Mouse (Mus musculus): ENCODE measurements around the gene Abcc10. TPM values are rescaled to one million over a fixed set of nuclear protein-coding genes. Genes with fewer than 3 reads are reported as not detected.

Abcc10 gene
- total RNA-seq, 2 experiments from 2014 or later: 6.9 to 9.2 TPM

DNA sequence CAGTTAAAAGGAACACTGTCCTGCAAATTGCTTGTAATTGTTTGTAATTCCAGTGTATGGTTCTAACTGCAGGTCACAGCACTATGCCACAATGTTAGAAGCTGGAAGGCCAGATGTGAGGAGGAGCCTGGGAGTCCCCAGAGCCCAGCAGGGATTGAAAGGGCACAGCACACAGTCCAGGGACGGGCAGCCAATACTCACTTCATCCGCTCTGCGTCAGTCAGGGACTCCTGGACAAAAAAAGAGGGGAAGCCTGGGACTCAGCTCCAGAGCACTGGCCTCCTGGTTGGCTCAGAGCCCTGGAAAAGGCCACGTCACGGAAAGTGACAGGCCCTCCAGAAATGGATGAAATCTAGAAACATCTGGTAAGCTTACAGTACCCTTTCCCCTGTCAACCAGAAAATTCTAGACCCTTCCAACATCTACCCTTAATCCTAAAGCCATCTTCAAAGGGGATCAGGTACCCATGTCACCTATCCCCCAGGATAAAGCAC, 65.9 kb downstream of the Abcc10 start:
- no peak for DNase-seq (ENCODE audit: low spot score in 2 of 2)

DNA sequence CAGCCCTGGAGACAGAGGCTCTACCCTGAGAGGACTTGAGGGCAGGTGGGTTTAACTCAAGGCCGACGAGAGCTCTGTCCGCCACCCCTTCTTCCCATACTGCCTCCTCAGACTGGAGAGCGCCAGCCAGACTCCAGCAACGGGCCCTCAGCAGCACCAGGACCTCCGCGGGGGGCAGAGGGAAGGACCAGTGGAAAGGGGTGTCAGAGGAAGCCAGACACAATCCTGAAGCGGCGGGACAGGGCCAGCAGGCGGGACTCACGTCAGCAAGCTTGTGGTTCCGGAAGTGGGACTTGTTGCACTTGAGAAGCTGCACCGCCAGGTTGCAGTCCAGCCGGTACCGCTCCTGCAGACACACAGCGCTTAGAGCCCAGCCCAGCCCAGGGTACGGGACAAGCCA, 68.5 kb downstream of the Abcc10 start:
- DNase-seq (ENCODE audit: low spot score in 2 of 2): no peak

DNA sequence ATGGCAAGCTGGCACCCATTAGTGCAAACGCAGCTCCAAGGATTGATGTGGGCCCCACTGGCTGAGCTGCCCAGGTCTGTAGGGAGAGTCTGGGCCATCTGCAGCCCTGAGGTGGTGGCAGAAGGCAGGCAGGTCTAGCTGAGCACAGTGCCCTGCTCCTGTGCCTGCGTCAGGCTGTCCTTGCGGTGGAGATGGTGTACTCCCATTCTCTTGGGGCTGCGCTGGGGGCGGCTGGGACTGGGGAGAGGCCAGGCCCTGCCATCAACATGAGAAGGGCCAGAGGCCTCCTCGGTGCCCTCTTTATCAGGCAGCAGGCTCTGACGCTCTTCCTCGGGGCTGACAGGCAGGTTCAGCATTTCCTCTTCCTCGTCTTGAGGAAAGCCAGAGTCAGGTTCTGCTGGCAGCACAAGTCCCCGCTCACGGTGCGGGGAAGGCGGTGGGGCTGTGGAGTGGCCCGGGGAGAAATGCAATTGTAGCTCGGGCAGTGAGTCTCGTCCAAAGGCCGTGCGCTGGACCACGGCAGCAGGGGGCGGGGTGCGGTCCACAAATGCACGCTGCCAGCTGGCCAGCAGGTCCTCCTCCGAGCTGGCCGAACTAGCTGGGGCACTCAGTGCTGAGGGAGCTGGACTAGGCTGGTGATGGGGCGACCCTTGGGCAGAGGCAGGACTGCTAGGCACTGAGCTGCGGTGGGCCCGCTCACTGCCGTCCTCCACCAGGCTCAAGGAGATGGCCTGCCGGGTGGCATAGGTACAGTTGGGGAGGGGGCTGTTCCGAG, 69.7 kb downstream of the Abcc10 start:
- no peak for DNase-seq (ENCODE audit: low spot score in 2 of 2)

DNA sequence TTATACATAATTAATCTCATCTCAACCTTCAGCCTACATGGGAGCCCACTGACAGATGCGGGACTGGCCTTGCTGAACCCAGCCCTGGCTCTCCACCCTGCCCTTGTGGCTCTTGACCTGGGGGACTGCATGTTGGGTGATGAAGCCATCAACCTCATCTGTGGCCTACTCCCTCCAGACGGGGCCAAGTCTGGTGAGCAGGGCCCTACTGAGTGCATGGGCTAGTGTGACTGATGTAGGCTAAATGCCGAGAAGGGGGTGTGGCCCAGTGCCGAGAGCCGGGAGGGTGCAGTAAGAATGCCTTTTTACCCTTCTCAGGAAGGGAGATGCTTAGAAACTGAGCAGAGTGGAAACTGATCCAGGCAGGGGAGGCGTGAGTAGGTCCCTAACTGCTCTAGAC, 73.0 kb downstream of the Abcc10 start:
- DNase-seq (ENCODE audit: low spot score in 2 of 2): no peak

DNA sequence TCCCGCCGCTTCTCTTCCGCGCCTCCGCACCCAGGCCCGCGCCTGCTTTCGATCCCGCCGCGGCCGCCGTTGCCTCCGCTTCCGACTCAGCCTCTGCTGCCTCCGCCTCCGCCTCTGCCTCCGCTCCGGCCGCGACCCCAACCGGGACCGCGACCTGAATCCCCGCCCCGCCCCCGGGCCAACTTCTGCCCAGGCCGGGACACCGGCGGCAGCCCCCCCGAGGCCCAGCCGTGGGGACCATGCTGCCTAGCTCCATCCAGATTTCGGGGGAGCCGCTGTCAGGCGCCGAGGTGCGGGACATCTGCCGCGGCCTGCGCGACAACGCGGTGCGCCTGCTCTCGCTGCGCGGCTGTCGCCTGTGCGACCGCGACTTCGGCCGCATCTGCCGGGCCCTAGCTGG, 74.0 kb downstream of the Abcc10 start:
- peak; percentile 28 to 53 for DNase-seq (ENCODE audit: low spot score in 2 of 2)

DNA sequence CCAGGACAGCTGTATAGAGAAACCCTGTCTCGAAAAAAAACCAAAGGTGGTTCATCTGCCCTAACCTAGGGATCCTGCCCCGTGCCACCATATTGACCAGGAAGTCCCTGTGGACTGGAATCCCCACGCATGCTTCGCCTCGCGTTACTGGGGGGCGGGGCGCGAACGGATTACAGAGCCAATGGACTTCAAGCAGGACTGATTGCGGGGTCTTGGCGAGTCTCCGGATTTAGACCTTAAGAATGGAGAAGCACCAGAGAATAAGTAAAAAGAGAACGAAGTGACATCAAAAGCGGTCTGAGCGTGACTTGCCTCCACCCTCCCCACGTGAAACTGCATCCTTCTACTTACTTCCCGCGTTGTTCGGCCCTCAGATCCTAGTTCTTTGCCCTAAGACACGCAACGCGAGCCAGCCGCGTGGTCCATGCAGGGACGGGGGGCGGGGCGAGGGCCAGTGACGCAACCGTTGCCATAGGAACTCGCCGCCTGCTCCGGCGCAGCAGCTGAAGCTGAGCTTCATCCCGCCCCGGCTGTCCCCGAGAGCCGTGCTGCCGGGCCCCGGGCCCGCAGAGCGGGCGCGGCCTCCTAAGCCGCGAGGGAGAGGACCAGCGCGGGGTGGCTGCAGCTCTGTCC, 74.6 kb downstream of the Abcc10 start, which contains the start of gene Lrrc73:
Lrrc73 (plus strand) TSS at position 80 of the 633 bp plus-strand sequence.
- DNase-seq (ENCODE audit: low spot score in 2 of 2): peak; percentile 94 to 96

Other genes with a start within 250 kb of the Abcc10 start
- 10 to 100 TPM; 85.6 to 86.3 TPM for gene Mrps18a, start 217.4 kb downstream of the Abcc10 start, total RNA-seq (2021)
- 10 to 100 TPM; 17.9 to 21.9 TPM for gene Rsph9, start 184.1 kb downstream of the Abcc10 start, total RNA-seq (2021)
- 10 to 100 TPM; 13.5 to 14.3 TPM for gene Mad2l1bp, start 174.8 kb downstream of the Abcc10 start, total RNA-seq (2021)
- gene Gtpbp2, start 167.3 kb downstream of the Abcc10 start, total RNA-seq (2021): 100 to 1,000 TPM; 102 to 116 TPM
- 1 to 10 TPM; 6.1 to 6.3 TPM for gene Polh, start 125.7 kb downstream of the Abcc10 start, total RNA-seq (2021)
- gene Xpo5, start 125.6 kb downstream of the Abcc10 start, total RNA-seq (2021): 10 to 100 TPM; 38.6 to 41.9 TPM
- 10 to 100 TPM; 37.3 to 42.1 TPM for gene Polr1c, start 80.3 kb downstream of the Abcc10 start, total RNA-seq (2021)
- gene Yipf3, start 80.3 kb downstream of the Abcc10 start, total RNA-seq (2021): 10 to 100 TPM; 76.0 to 87.1 TPM
- 10 to 100 TPM; 60.1 to 63.7 TPM for gene Lrrc73, start 74.8 kb downstream of the Abcc10 start, total RNA-seq (2021)
- gene Tjap1, start 45.3 kb downstream of the Abcc10 start, total RNA-seq (2021): 10 to 100 TPM; 37.7 to 48.9 TPM
- gene Dlk2, start 30.9 kb downstream of the Abcc10 start, total RNA-seq (2021): 10 to 100 TPM; 65.7 to 67.5 TPM
- gene Zfp318, start 55.4 kb upstream of the Abcc10 start, total RNA-seq (2021): 10 to 100 TPM; 46.2 to 50.5 TPM
- gene Crip3, start 100.6 kb upstream of the Abcc10 start, total RNA-seq (2021): 1 to 10 TPM; 3.7 to 4.3 TPM
- gene Slc22a7, start 110.1 kb upstream of the Abcc10 start, total RNA-seq (2021): under 1 TPM; 0.30 TPM
- gene Ttbk1, start 159.3 kb upstream of the Abcc10 start, total RNA-seq (2021): 100 to 1,000 TPM; 130 to 135 TPM
- 1 to 10 TPM; 2.8 TPM for gene Dnph1, start 168.4 kb upstream of the Abcc10 start, total RNA-seq (2021)
- 10 to 100 TPM; 61.0 to 64.5 TPM for gene Cul9, start 218.0 kb upstream of the Abcc10 start, total RNA-seq (2021)
- gene Srf, start 227.8 kb upstream of the Abcc10 start, total RNA-seq (2021): 10 to 100 TPM; 70.4 to 77.9 TPM

Measured in left cerebral cortex, adult 18-20 months (tissue).